Mouse (Mus musculus) lung, postnatal 25 days (tissue): ENCODE data around the gene Itgb5.
A peak's percentile ranks its signal among the peaks of the same experiment; 100 is the strongest.

ENCODE experiments used
- DNase-seq: peaks from one replicate; pipeline ENCODE4 v3.0.0; 2022; ENCODE audit warnings: low spot score

The Itgb5 gene

GRCm38 (mm10) chr16:33914997-33915396, 85.5 kb downstream of the Itgb5 start:
- DNase-seq: no peak

- DNase-seq: peak; percentile 53
Observed at GRCm38 (mm10) chr16:33916473-33917251, 87.2 kb downstream of the Itgb5 start.

- DNase-seq: no peak
Observed at GRCm38 (mm10) chr16:33917390-33917789, 87.9 kb downstream of the Itgb5 start.

GRCm38 (mm10) chr16:33917926-33918325, 88.5 kb downstream of the Itgb5 start:
- DNase-seq: no peak

- no peak for DNase-seq
Observed at GRCm38 (mm10) chr16:33921514-33921913, 92.0 kb downstream of the Itgb5 start.

GRCm38 (mm10) chr16:33922111-33923000, 92.9 kb downstream of the Itgb5 start:
- DNase-seq: peak; percentile 21

- no peak for DNase-seq
Observed at GRCm38 (mm10) chr16:33923001-33923316, 93.5 kb downstream of the Itgb5 start.

GRCm38 (mm10) chr16:33923758-33924157, 94.3 kb downstream of the Itgb5 start:
- DNase-seq: no peak

GRCm38 (mm10) chr16:33927263-33927824, 97.9 kb downstream of the Itgb5 start:
- DNase-seq: no peak

- DNase-seq: no peak
Observed at GRCm38 (mm10) chr16:33928788-33929462, 99.5 kb downstream of the Itgb5 start.

- DNase-seq: no peak
Observed at GRCm38 (mm10) chr16:33930785-33931184, 101.3 kb downstream of the Itgb5 start.

- DNase-seq: no peak
Observed at GRCm38 (mm10) chr16:33931682-33932081, 102.2 kb downstream of the Itgb5 start.

GRCm38 (mm10) chr16:33932126-33932525, 102.7 kb downstream of the Itgb5 start:
- peak; percentile 60 for DNase-seq

GRCm38 (mm10) chr16:33933411-33933810, 103.9 kb downstream of the Itgb5 start:
- DNase-seq: no peak

GRCm38 (mm10) chr16:33934701-33935406, 105.4 kb downstream of the Itgb5 start:
- no peak for DNase-seq

GRCm38 (mm10) chr16:33935407-33935785, 105.9 kb downstream of the Itgb5 start:
- DNase-seq: no peak

- DNase-seq: no peak
Observed at GRCm38 (mm10) chr16:33936885-33937284, 107.4 kb downstream of the Itgb5 start.

- peak; percentile 77 for DNase-seq
Observed at GRCm38 (mm10) chr16:33937567-33937966, 108.1 kb downstream of the Itgb5 start.

GRCm38 (mm10) chr16:33938311-33939132, 109.1 kb downstream of the Itgb5 start:
- no peak for DNase-seq

- no peak for DNase-seq
Observed at GRCm38 (mm10) chr16:33939133-33939531, 109.7 kb downstream of the Itgb5 start.

GRCm38 (mm10) chr16:33939636-33940035, 110.2 kb downstream of the Itgb5 start:
- DNase-seq: no peak
